Mouse (Mus musculus): ENCODE data around the gene Fgfr2.
A peak's percentile ranks its signal among the peaks of the same experiment; 100 is the strongest.

Gene Fgfr2

GRCm38 (mm10) chr7:132273741-132274513, 849.2 kb downstream of the Fgfr2 start:
- DNase-seq (ENCODE audit: low read depth, low spot score) = no peak

- DNase-seq (ENCODE audit: low read depth, low spot score) = no peak
Observed at GRCm38 (mm10) chr7:132272984-132273383, 850.2 kb downstream of the Fgfr2 start.

- DNase-seq (ENCODE audit: low read depth, low spot score) = no peak
Observed at GRCm38 (mm10) chr7:132270364-132270763, 852.8 kb downstream of the Fgfr2 start.

- no peak for DNase-seq (ENCODE audit: low read depth, low spot score)
Observed at GRCm38 (mm10) chr7:132269661-132270060, 853.5 kb downstream of the Fgfr2 start.

GRCm38 (mm10) chr7:132267721-132268498, 855.2 kb downstream of the Fgfr2 start:
- no peak for DNase-seq (ENCODE audit: low read depth, low spot score)

- DNase-seq (ENCODE audit: low read depth, low spot score) = peak; percentile 9
Observed at GRCm38 (mm10) chr7:132264763-132265162, 858.4 kb downstream of the Fgfr2 start.

GRCm38 (mm10) chr7:132263186-132263585, 860.0 kb downstream of the Fgfr2 start:
- DNase-seq (ENCODE audit: low read depth, low spot score) = no peak

GRCm38 (mm10) chr7:132262696-132263095, 860.5 kb downstream of the Fgfr2 start:
- no peak for DNase-seq (ENCODE audit: low read depth, low spot score)

GRCm38 (mm10) chr7:132261885-132262284, 861.3 kb downstream of the Fgfr2 start:
- DNase-seq (ENCODE audit: low read depth, low spot score) = no peak

- DNase-seq (ENCODE audit: low read depth, low spot score) = no peak
Observed at GRCm38 (mm10) chr7:132260632-132261031, 862.5 kb downstream of the Fgfr2 start.

GRCm38 (mm10) chr7:132258817-132259216, 864.3 kb downstream of the Fgfr2 start:
- DNase-seq (ENCODE audit: low read depth, low spot score) = no peak

- no peak for DNase-seq (ENCODE audit: low read depth, low spot score)
Observed at GRCm38 (mm10) chr7:132258216-132258615, 864.9 kb downstream of the Fgfr2 start.

GRCm38 (mm10) chr7:132253513-132253912, 869.6 kb downstream of the Fgfr2 start:
- no peak for DNase-seq (ENCODE audit: low read depth, low spot score)

GRCm38 (mm10) chr7:132253078-132253477, 870.1 kb downstream of the Fgfr2 start:
- no peak for DNase-seq (ENCODE audit: low read depth, low spot score)

GRCm38 (mm10) chr7:132249563-132250119, 873.5 kb downstream of the Fgfr2 start:
- no peak for DNase-seq (ENCODE audit: low read depth, low spot score)

GRCm38 (mm10) chr7:132247567-132247966, 875.6 kb downstream of the Fgfr2 start:
- DNase-seq (ENCODE audit: low read depth, low spot score) = peak; percentile 70

GRCm38 (mm10) chr7:132247091-132247490, 876.1 kb downstream of the Fgfr2 start:
- DNase-seq (ENCODE audit: low read depth, low spot score) = no peak

GRCm38 (mm10) chr7:132245730-132246129, 877.4 kb downstream of the Fgfr2 start:
- DNase-seq (ENCODE audit: low read depth, low spot score) = no peak

- DNase-seq (ENCODE audit: low read depth, low spot score) = no peak
Observed at GRCm38 (mm10) chr7:132244637-132245036, 878.5 kb downstream of the Fgfr2 start.

- no peak for DNase-seq (ENCODE audit: low read depth, low spot score)
Observed at GRCm38 (mm10) chr7:132243225-132243624, 879.9 kb downstream of the Fgfr2 start.

GRCm38 (mm10) chr7:132242617-132243141, 880.5 kb downstream of the Fgfr2 start:
- DNase-seq (ENCODE audit: low read depth, low spot score) = peak; percentile 39

- DNase-seq (ENCODE audit: low read depth, low spot score) = no peak
Observed at GRCm38 (mm10) chr7:132238921-132239320, 884.2 kb downstream of the Fgfr2 start.

All from ES-CJ7 (cell line).